Mouse (Mus musculus): ENCODE results near the gene Nags. TPM values are rescaled to one million over a fixed set of nuclear protein-coding genes. Genes with fewer than 3 reads are reported as not detected.
"Not testable (repeated sequence)": the region's sequence is repeated elsewhere in the genome, so short reads cannot be mapped to it uniquely, and the experiment has no call there.

Gene Nags
- polyA plus RNA-seq, 1 experiment from 2014 or later = 0.30 TPM

- Histone ChIP-seq H3K9ac (peak overlapping the region; percentile 23; the same call in 1 of the 2 replicates), H3K27ac (no peak overlapping the region), H3K9me3 (no peaks in the 10 kb centered on the region), H3K36me3 (replicated peaks) (no peaks in the 10 kb centered on the region), H3K27me3 (replicated peaks) (peaks cover 7% of the 10 kb centered on the region), H3K4me1 (peaks cover 9% of the 10 kb centered on the region; the same call in 1 of the 2 replicates), H3K4me2 (peak overlapping the region; percentile 53), H3K4me3 (peak overlapping the region; percentile 24)
- ATAC-seq (replicated peaks) = no peak
- WGBS = 45% methylated on average over 13 of the region's 13 CpGs
Measured at GRCm38 (mm10) chr11:102137625-102138446, 7.5 kb upstream of the Nags start.

- Histone ChIP-seq H3K4me1 (peaks cover 9% of the 10 kb centered on the region; the same call in 1 of the 2 replicates), H3K9ac (peak overlapping the region; percentile 23; the same call in 1 of the 2 replicates), H3K27ac (no peak overlapping the region), H3K4me2 (peak overlapping the region; percentile 53), H3K9me3 (no peaks in the 10 kb centered on the region), H3K36me3 (replicated peaks) (no peaks in the 10 kb centered on the region), H3K27me3 (replicated peaks) (peaks cover 11% of the 10 kb centered on the region), H3K4me3 (peak overlapping the region; percentile 24)
- ATAC-seq (replicated peaks) = 0 out of 2 replicates have a peak, but pooled peaks have one; percentile 60
- 1% methylated on average over 18 of the region's 18 CpGs for WGBS
Measured at GRCm38 (mm10) chr11:102138447-102138740, 6.9 kb upstream of the Nags start.

- Histone ChIP-seq H3K4me3 (no peak overlapping the region), H3K36me3 (replicated peaks) (no peaks in the 10 kb centered on the region), H3K4me1 (peaks cover 7% of the 10 kb centered on the region; the same call in 1 of the 2 replicates), H3K9me3 (no peaks in the 10 kb centered on the region), H3K9ac (no peak overlapping the region), H3K4me2 (no peak overlapping the region), H3K27me3 (replicated peaks) (peaks cover 30% of the 10 kb centered on the region), H3K27ac (no peak overlapping the region)
- ATAC-seq (replicated peaks) = no peak
- 6% methylated on average over 5 of the region's 5 CpGs for WGBS
Measured at GRCm38 (mm10) chr11:102140508-102140907, 4.8 kb upstream of the Nags start.

- H3K9me3 ChIP-seq = no peaks in the 10 kb centered on the region
- H3K4me1 ChIP-seq = peaks cover 24% of the 10 kb centered on the region; the same call in 1 of the 2 replicates
- no peak for ATAC-seq (replicated peaks)
- H3K36me3 ChIP-seq (replicated peaks) = no peaks in the 10 kb centered on the region
- H3K9ac ChIP-seq = no peak overlapping the region
- WGBS = 63% methylated on average over 7 of the region's 7 CpGs
- H3K27ac ChIP-seq = no peak overlapping the region
- no peak overlapping the region for H3K4me3 ChIP-seq
- H3K4me2 ChIP-seq = no peak overlapping the region
- H3K27me3 ChIP-seq (replicated peaks) = peaks cover 45% of the 10 kb centered on the region
Measured at GRCm38 (mm10) chr11:102142355-102142754, 3.0 kb upstream of the Nags start.

GRCm38 (mm10) chr11:102144957-102145470 lies 299 bp upstream of the Nags start:
- peaks cover 26% of the 10 kb centered on the region; the same call in 1 of the 2 replicates for H3K4me1 ChIP-seq
- no peaks in the 10 kb centered on the region for H3K9me3 ChIP-seq
- peaks cover 66% of the 10 kb centered on the region for H3K27me3 ChIP-seq (replicated peaks)
- no peak overlapping the region for H3K27ac ChIP-seq
- 0 out of 2 replicates have a peak overlapping the region, but pooled peaks have one; percentile 2 for H3K4me3 ChIP-seq
- no peak overlapping the region for H3K9ac ChIP-seq
- peak overlapping the region; percentile 36 for H3K4me2 ChIP-seq
- H3K36me3 ChIP-seq (replicated peaks) = no peaks in the 10 kb centered on the region
- 22% methylated on average over 13 of the region's 13 CpGs for WGBS
- ATAC-seq (replicated peaks) = no peak

GRCm38 (mm10) chr11:102146005-102146404 lies 692 bp downstream of the Nags start:
- Histone ChIP-seq H3K4me3 (no peak overlapping the region), H3K27me3 (replicated peaks) (peaks cover 66% of the 10 kb centered on the region), H3K4me2 (no peak overlapping the region), H3K36me3 (replicated peaks) (no peaks in the 10 kb centered on the region), H3K4me1 (peaks cover 26% of the 10 kb centered on the region; the same call in 1 of the 2 replicates), H3K9ac (no peak overlapping the region), H3K27ac (no peak overlapping the region), H3K9me3 (no peaks in the 10 kb centered on the region)
- ATAC-seq (replicated peaks) = no peak
- 5% methylated on average over 16 of the region's 16 CpGs for WGBS

GRCm38 (mm10) chr11:102146531-102146930 lies 1.2 kb downstream of the Nags start:
- H3K4me3 ChIP-seq = no peak overlapping the region
- H3K9me3 ChIP-seq = no peaks in the 10 kb centered on the region
- H3K4me1 ChIP-seq = peaks cover 26% of the 10 kb centered on the region; the same call in 1 of the 2 replicates
- H3K27me3 ChIP-seq (replicated peaks) = peaks cover 66% of the 10 kb centered on the region
- no peak overlapping the region for H3K4me2 ChIP-seq
- H3K36me3 ChIP-seq (replicated peaks) = no peaks in the 10 kb centered on the region
- ATAC-seq (replicated peaks) = no peak
- H3K27ac ChIP-seq = no peak overlapping the region
- WGBS = 12% methylated on average over 16 of the region's 17 CpGs
- 0 out of 2 replicates have a peak overlapping the region, but pooled peaks have one; percentile 9 for H3K9ac ChIP-seq

GRCm38 (mm10) chr11:102147213-102147989 lies 2.1 kb downstream of the Nags start:
- 11% methylated on average over 34 of the region's 34 CpGs for WGBS
- Histone ChIP-seq H3K4me2 (0 out of 2 replicates have a peak overlapping the region, but pooled peaks have one; percentile 3), H3K27ac (no peak overlapping the region), H3K27me3 (replicated peaks) (peaks cover 66% of the 10 kb centered on the region), H3K9ac (no peak overlapping the region), H3K4me1 (peaks cover 26% of the 10 kb centered on the region; the same call in 1 of the 2 replicates), H3K4me3 (no peak overlapping the region), H3K9me3 (no peaks in the 10 kb centered on the region), H3K36me3 (replicated peaks) (no peaks in the 10 kb centered on the region)
- ATAC-seq (replicated peaks) = no peak

GRCm38 (mm10) chr11:102156039-102156785 lies 10.9 kb downstream of the Nags start, which contains the start of gene Tmem101:
Gene Tmem101 (minus strand): TSS chr11:102156404.
- Histone ChIP-seq H3K27ac (peak within 1 kb of the TSS; percentile 76), H3K4me2 (peak within 1 kb of the TSS; percentile 95), H3K27me3 (replicated peaks) (no peaks in the 10 kb centered on the region), H3K36me3 (replicated peaks) (no peaks in the 10 kb centered on the region), H3K4me3 (peak within 1 kb of the TSS; percentile 71), H3K9ac (peak within 1 kb of the TSS; percentile 57), H3K9me3 (no peaks in the 10 kb centered on the region), H3K4me1 (peaks cover 12% of the 10 kb centered on the region)
- WGBS = under 1% methylated on average over 37 of the region's 37 CpGs
- peak; percentile 90 for ATAC-seq (replicated peaks)

GRCm38 (mm10) chr11:102156786-102157089 lies 11.4 kb downstream of the Nags start:
- ATAC-seq (replicated peaks) = 0 out of 2 replicates have a peak, but pooled peaks have one; percentile 4

GRCm38 (mm10) chr11:102158024-102158423 lies 12.7 kb downstream of the Nags start:
- H3K36me3 ChIP-seq (replicated peaks); H3K4me2 ChIP-seq; H3K9ac ChIP-seq; H3K4me3 ChIP-seq; ATAC-seq (replicated peaks); H3K9me3 ChIP-seq; H3K27me3 ChIP-seq (replicated peaks); H3K27ac ChIP-seq: not testable (repeated sequence)
- H3K4me1 ChIP-seq = peaks cover 12% of the 10 kb centered on the region
- WGBS = 86% methylated on average over 2 of the region's 2 CpGs

More at GRCm38 (mm10) chr11:102156786-102157089, 11.4 kb downstream of the Nags start:
- Histone ChIP-seq H3K4me3 (no peak overlapping the region), H3K4me2 (no peak overlapping the region), H3K9ac (no peak overlapping the region), H3K9me3 (no peaks in the 10 kb centered on the region), H3K27ac (no peak overlapping the region), H3K27me3 (replicated peaks) (no peaks in the 10 kb centered on the region), H3K4me1 (peaks cover 12% of the 10 kb centered on the region), H3K36me3 (replicated peaks) (no peaks in the 10 kb centered on the region)
- 11% methylated on average over 1 of the region's 1 CpGs for WGBS
